ENCODE assay signal across 9 mouse cellular contexts in genomic region chr9:63672797-63673493, GRCm38 (mm10).
DNase-seq lines count a peak whose midpoint lies in the region; ATAC-seq lines count a peak whose summit lies in the region.
"Had no signal": no experiment of that assay in that cellular context is flagged by ENCODE, and none has a peak within 500 bp of the region (broad histone marks: within the 10 kb centered on the region; RNA-seq: fewer than 3 reads in every experiment).

No protein-coding gene starts in this region.

- H3K4me2 ChIP-seq in heart, embryonic 16.5 days (ENCODE audit: low read depth, low read length), result no peak overlapping the region
- no peak overlapping the region for H3K4me2 ChIP-seq in forebrain, embryonic 13.5 days
- no peak overlapping the region for H3K4me2 ChIP-seq in hindbrain, embryonic 14.5 days (replicated peaks)

- H3K27ac ChIP-seq in heart, embryonic 16.5 days (ENCODE audit: low read length), result peak overlapping the region; percentile 69
- no peak overlapping the region for H3K27ac ChIP-seq in forebrain, embryonic 13.5 days
- no peak overlapping the region for H3K27ac ChIP-seq in hindbrain, embryonic 14.5 days

- peaks cover 33% of the 10 kb centered on the region for H3K4me1 ChIP-seq in heart, embryonic 16.5 days (ENCODE audit: control insufficient read depth, insufficient read depth, low read length)
- peaks cover 19% of the 10 kb centered on the region for H3K4me1 ChIP-seq in forebrain, embryonic 13.5 days
- peaks cover 9% of the 10 kb centered on the region; the same call in 1 of the 2 replicates for H3K4me1 ChIP-seq in hindbrain, embryonic 14.5 days (replicated peaks; ENCODE audit: control insufficient read depth, insufficient read depth, low read length)

- H3K4me3 ChIP-seq in heart, embryonic 16.5 days (ENCODE audit: low read length), result no peak overlapping the region
- no peak overlapping the region for H3K4me3 ChIP-seq in forebrain, embryonic 13.5 days
- H3K4me3 ChIP-seq in hindbrain, embryonic 14.5 days (replicated peaks; ENCODE audit: low read length), result no peak overlapping the region

- peak; percentile 68 for DNase-seq in kidney, postnatal 10 days
- no peak for DNase-seq in kidney, adult 9 months
- peak; percentile 82 for DNase-seq in gastrocnemius, adult 18-20 months (ENCODE audit: low spot score)
- DNase-seq in cerebellum, postnatal 4 days (ENCODE audit: low spot score in 2 of 2), result no peak
- no peak for DNase-seq in hindbrain, embryonic 14.5 days (ENCODE audit: low spot score)

- 0 out of 2 replicates have a peak, but pooled peaks cover 3% of the 10 kb centered on the region for H3K9me3 ChIP-seq in heart, embryonic 16.5 days (replicated peaks; ENCODE audit: control insufficient read depth, low read length)
- H3K9me3 ChIP-seq in forebrain, embryonic 13.5 days (replicated peaks), result no peaks in the 10 kb centered on the region
- H3K9me3 ChIP-seq in hindbrain, embryonic 14.5 days (ENCODE audit: control insufficient read depth, low read length), result no peaks in the 10 kb centered on the region
- H3K9me3 ChIP-seq: G1E had no signal

- no peaks in the 10 kb centered on the region for H3K27me3 ChIP-seq in heart, embryonic 16.5 days (ENCODE audit: control insufficient read depth, insufficient read depth, low read length)
- no peaks in the 10 kb centered on the region for H3K27me3 ChIP-seq in forebrain, embryonic 13.5 days
- no peaks in the 10 kb centered on the region for H3K27me3 ChIP-seq in hindbrain, embryonic 14.5 days (ENCODE audit: control insufficient read depth, insufficient read depth, low read length)

- no peak overlapping the region for H3K9ac ChIP-seq in heart, embryonic 16.5 days (ENCODE audit: low read length)
- no peak overlapping the region for H3K9ac ChIP-seq in forebrain, embryonic 13.5 days
- no peak overlapping the region for H3K9ac ChIP-seq in hindbrain, embryonic 14.5 days

- ATAC-seq in heart, embryonic 16.5 days (replicated peaks; ENCODE audit: extremely low read depth, insufficient read depth, low FRiP score), result no peak
- ATAC-seq in megakaryocyte progenitor cell, adult 5-6 weeks (replicated peaks; ENCODE audit: poor library complexity), result 0 out of 2 replicates have a peak, but pooled peaks have one; percentile 14
- ATAC-seq in forebrain, embryonic 13.5 days, result no peak
- ATAC-seq in hindbrain, embryonic 14.5 days (ENCODE audit: low FRiP score), result no peak

- H3K36me3 ChIP-seq in heart, embryonic 16.5 days (ENCODE audit: control insufficient read depth, insufficient read depth), result no peaks in the 10 kb centered on the region
- peaks cover 3% of the 10 kb centered on the region; the same call in 1 of the 2 replicates for H3K36me3 ChIP-seq in forebrain, embryonic 13.5 days (ENCODE audit: poor library complexity, severe bottlenecking)
- no peaks in the 10 kb centered on the region for H3K36me3 ChIP-seq in hindbrain, embryonic 14.5 days (replicated peaks; ENCODE audit: control insufficient read depth, insufficient read depth)
- H3K36me3 ChIP-seq: G1E had no signal

- 46% methylated on average over 8 of the region's 8 CpGs for WGBS in heart, embryonic 16.5 days
- WGBS in forebrain, embryonic 13.5 days, result 65% methylated on average over 8 of the region's 8 CpGs
- WGBS in hindbrain, embryonic 14.5 days, result 76% methylated on average over 8 of the region's 8 CpGs

Comparison
In these comparisons a context has a peak if more than half of its experiments do, and no peak if none do; other contexts are left out.
1. DNase-seq: peak in kidney, postnatal 10 days (single experiment) and gastrocnemius, adult 18-20 months (single experiment); none in kidney, adult 9 months (single experiment), cerebellum, postnatal 4 days (0 of 2) and hindbrain, embryonic 14.5 days (single experiment).